In the genomic region with DNA sequence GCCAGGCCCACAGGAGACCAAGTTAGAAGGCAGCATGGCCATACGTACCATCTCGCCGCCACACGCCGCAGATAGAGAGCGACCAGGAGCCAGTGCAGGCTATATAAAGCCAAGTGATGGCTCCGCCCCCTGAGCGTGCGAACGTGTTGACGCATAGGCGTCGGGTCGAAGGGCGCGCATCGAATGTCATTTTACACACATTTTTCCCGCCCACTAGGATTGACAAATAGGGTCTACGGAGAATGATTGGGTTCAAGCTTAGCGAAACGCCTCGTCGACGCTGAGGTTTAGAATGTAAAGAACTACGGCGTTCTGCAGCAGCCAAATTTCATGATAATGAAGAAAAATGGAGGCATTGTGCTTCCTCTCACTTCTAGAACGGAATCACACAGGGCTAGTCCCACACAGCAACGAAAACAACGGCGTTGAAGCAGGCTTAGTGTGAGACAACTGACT, we compare ENCODE assay signal across 7 mouse cellular contexts. TPM values are rescaled to one million over a fixed set of nuclear protein-coding genes. Genes with fewer than 3 reads are reported as not detected.
A peak's percentile ranks its signal among the peaks of the same experiment; 100 is the strongest.
DNase-seq lines count a peak whose midpoint lies in the region; ATAC-seq lines count a peak whose summit lies in the region.

No protein-coding gene starts in this region.

- H3K9me3 ChIP-seq in intestine, embryonic 16.5 days (ENCODE audit: control insufficient read depth, low read length) = peaks cover 3% of the 10 kb centered on the region
- no peaks in the 10 kb centered on the region for H3K9me3 ChIP-seq in midbrain, embryonic 11.5 days (ENCODE audit: control insufficient read depth, low read length)

- H3K4me3 ChIP-seq in intestine, embryonic 16.5 days (ENCODE audit: low read length) = peak overlapping the region; percentile 89
- peak overlapping the region; percentile 78 for H3K4me3 ChIP-seq in midbrain, embryonic 11.5 days (ENCODE audit: low read depth, low read length)

- H3K27me3 ChIP-seq in intestine, embryonic 16.5 days (replicated peaks; ENCODE audit: control insufficient read depth, insufficient read depth, low read length) = no peaks in the 10 kb centered on the region
- no peaks in the 10 kb centered on the region for H3K27me3 ChIP-seq in midbrain, embryonic 11.5 days (ENCODE audit: control insufficient read depth, insufficient read depth, low read length)

- intact Hi-C loops in gastrocnemius, postnatal 36 days (cut with DNase I) = no loop called here
- intact Hi-C loops in left cerebral cortex, postnatal 36 days (cut with DNase I) = loop anchor here (5.0 kb wide), 2 partner anchors 251 to 331 kb away; a partner anchor contains a TSS

- H3K4me2 ChIP-seq in intestine, embryonic 16.5 days (ENCODE audit: low read depth, low read length) = peak overlapping the region; percentile 81
- H3K4me2 ChIP-seq in midbrain, embryonic 11.5 days = peak overlapping the region; percentile 55

- peaks cover 16% of the 10 kb centered on the region for H3K36me3 ChIP-seq in intestine, embryonic 16.5 days (ENCODE audit: control insufficient read depth, insufficient read depth, low read length)
- peaks cover 26% of the 10 kb centered on the region for H3K36me3 ChIP-seq in midbrain, embryonic 11.5 days (ENCODE audit: control insufficient read depth, insufficient read depth, low read length)

- H3K27ac ChIP-seq in intestine, embryonic 16.5 days (ENCODE audit: low read length) = peak overlapping the region; percentile 93
- H3K27ac ChIP-seq in midbrain, embryonic 11.5 days (ENCODE audit: low read depth, low read length) = peak overlapping the region; percentile 89

- WGBS in intestine, embryonic 16.5 days = under 1% methylated on average over 30 of the region's 30 CpGs
- under 1% methylated on average over 30 of the region's 30 CpGs for WGBS in midbrain, embryonic 11.5 days

- peak overlapping the region; percentile 97 for H3K9ac ChIP-seq in intestine, embryonic 16.5 days (ENCODE audit: low read depth, low read length)
- H3K9ac ChIP-seq in midbrain, embryonic 11.5 days (ENCODE audit: low read length) = peak overlapping the region; percentile 97

- peaks cover 22% of the 10 kb centered on the region for H3K4me1 ChIP-seq in intestine, embryonic 16.5 days (ENCODE audit: control insufficient read depth, insufficient read depth, low read length)
- H3K4me1 ChIP-seq in midbrain, embryonic 11.5 days (ENCODE audit: control insufficient read depth, insufficient read depth, low read length) = peaks cover 22% of the 10 kb centered on the region

- peak; percentile 94 for ATAC-seq in intestine, embryonic 16.5 days
- ATAC-seq in midbrain, embryonic 11.5 days (ENCODE audit: low FRiP score) = peak; percentile 96

- peak; percentile 96 for DNase-seq in adrenal gland, adult 2 months
- DNase-seq in embryo, embryonic 11.5 days (ENCODE audit: low read depth, low spot score) = peak; percentile 100
- DNase-seq in gastrocnemius, postnatal 36 days = peak; percentile 98
- peak; percentile 95 to 98 for DNase-seq in left cerebral cortex, postnatal 36 days (ENCODE audit: low spot score in 2 of 2)
- DNase-seq in midbrain, embryonic 11.5 days (ENCODE audit: low spot score, missing footprints) = peak; percentile 100
- DNase-seq in skeletal muscle tissue, adult 2 months (ENCODE audit: low read depth, low spot score) = peak; percentile 99

RNA-seq across cellular contexts. Expression of a gene that starts 7.8 kb away (rescaled TPM):
- total RNA-seq in adrenal gland, adult 2 months (2021) = 10 to 100 TPM; 24.4 to 47.8 TPM
- 86.9 and 119 TPM in 2 replicates for polyA plus RNA-seq in adrenal gland, adult 2 months (2012; rRNA removed)
- total RNA-seq in gastrocnemius, postnatal 36 days (2021) = 10 to 100 TPM; 36.2 to 42.2 TPM
- 15.2 and 16.0 TPM in 2 replicates for polyA plus RNA-seq in intestine, embryonic 16.5 days (2015; fragmentation: Nextera tagmentation; extraction: Ambion mirVana)
- total RNA-seq in left cerebral cortex, postnatal 36 days (2021) = 100 to 1,000 TPM; 424 to 526 TPM
- 6.2 and 7.4 TPM in 2 replicates for polyA plus RNA-seq in midbrain, embryonic 11.5 days (2014; fragmentation: Nextera tagmentation; extraction: Ambion mirVana)

RNA-seq across cellular contexts. Expression of a gene that starts 8.4 kb away (rescaled TPM):
- 100 to 1,000 TPM; 376 to 618 TPM for total RNA-seq in adrenal gland, adult 2 months (2021)
- polyA plus RNA-seq in adrenal gland, adult 2 months (2012; rRNA removed) = 500 and 520 TPM in 2 replicates
- 10 to 100 TPM; 43.5 to 51.8 TPM for total RNA-seq in gastrocnemius, postnatal 36 days (2021)
- 1,018 and 1,133 TPM in 2 replicates for polyA plus RNA-seq in intestine, embryonic 16.5 days (2015; fragmentation: Nextera tagmentation; extraction: Ambion mirVana)
- 100 to 1,000 TPM; 416 to 501 TPM for total RNA-seq in left cerebral cortex, postnatal 36 days (2021)
- polyA plus RNA-seq in midbrain, embryonic 11.5 days (2014; fragmentation: Nextera tagmentation; extraction: Ambion mirVana) = 1,032 and 1,053 TPM in 2 replicates

RNA-seq across cellular contexts. Expression of a gene that starts 49.6 kb away (rescaled TPM):
- total RNA-seq in adrenal gland, adult 2 months (2021) = 10 to 100 TPM; 11.4 to 23.2 TPM
- 19.6 and 23.4 TPM in 2 replicates for polyA plus RNA-seq in adrenal gland, adult 2 months (2012; rRNA removed)
- 10 to 100 TPM; 11.9 to 16.4 TPM for total RNA-seq in gastrocnemius, postnatal 36 days (2021)
- 28.2 and 29.6 TPM in 2 replicates for polyA plus RNA-seq in intestine, embryonic 16.5 days (2015; fragmentation: Nextera tagmentation; extraction: Ambion mirVana)
- 10 to 100 TPM; 23.1 to 30.4 TPM for total RNA-seq in left cerebral cortex, postnatal 36 days (2021)
- 24.9 and 29.4 TPM in 2 replicates for polyA plus RNA-seq in midbrain, embryonic 11.5 days (2014; fragmentation: Nextera tagmentation; extraction: Ambion mirVana)

Comparison
In these comparisons a context has a peak if more than half of its experiments do, and no peak if none do; other contexts are left out.
1. Peak in every context shown above with its lines: DNase-seq, ATAC-seq, H3K4me3 ChIP-seq and H3K27ac ChIP-seq.
2. RNA of a gene that starts 7.8 kb away (total RNA-seq): 424 to 526 TPM in left cerebral cortex, postnatal 36 days; 24.4 to 47.8 TPM in adrenal gland, adult 2 months and 36.2 to 42.2 TPM in gastrocnemius, postnatal 36 days; every median in the first group is over 4 times any median in the second.
3. RNA of a gene that starts 8.4 kb away (total RNA-seq): 376 to 618 TPM in adrenal gland, adult 2 months and 416 to 501 TPM in left cerebral cortex, postnatal 36 days; 43.5 to 51.8 TPM in gastrocnemius, postnatal 36 days; every median in the first group is over 4 times any median in the second.